Mouse (Mus musculus): Measurements from ENCODE around the gene Rps2.

DNA sequence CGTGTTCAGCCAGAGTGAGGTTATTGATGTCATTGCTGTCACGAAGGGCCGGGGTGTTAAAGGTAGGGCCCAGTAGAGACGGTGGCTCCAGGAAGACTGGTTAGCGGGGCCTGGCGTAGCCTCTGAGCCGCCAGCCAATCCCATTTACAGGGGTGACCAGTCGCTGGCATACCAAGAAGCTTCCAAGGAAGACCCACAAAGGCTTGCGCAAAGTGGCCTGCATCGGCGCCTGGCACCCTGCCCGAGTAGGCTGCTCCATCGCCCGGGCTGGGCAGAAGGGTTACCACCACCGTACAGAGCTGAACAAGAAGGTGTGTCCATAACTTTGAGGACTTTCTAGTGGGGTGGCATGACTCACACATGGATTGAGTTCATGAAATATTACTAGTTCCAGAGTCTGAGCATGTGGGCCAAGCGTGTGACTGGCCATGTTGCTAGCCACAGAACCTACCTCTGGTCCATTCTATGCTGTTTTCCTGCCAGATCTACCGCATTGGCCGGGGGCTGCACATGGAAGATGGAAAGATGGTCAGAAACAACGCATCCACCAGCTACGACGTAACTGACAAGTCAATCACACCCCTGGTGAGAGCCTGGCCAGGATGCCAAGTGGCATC lies 15.6 kb downstream of the Rps2 start:
- no peak for TF ChIP-seq JUND (IDR thresholded peaks at IDR 0.05; ENCODE audit: low read depth, low read length)
- no peak for TF ChIP-seq CHD2 (IDR thresholded peaks at IDR 0.05; ENCODE audit: low read length)
- no peak for TF ChIP-seq CTCF (IDR thresholded peaks at IDR 0.05 in 2 of 3, conservative IDR thresholded peaks at IDR 0.05 in 1 of 3; ENCODE audit: control insufficient read depth in 1 of 3, insufficient read depth in 1 of 3, low read depth in 2 of 3, low read length in 3 of 3, poor library complexity in 1 of 3, severe bottlenecking in 1 of 3)
- no peak for TF ChIP-seq EP300 (IDR thresholded peaks at IDR 0.05; ENCODE audit: low read depth in 1 of 2, low read length in 2 of 2)
- no peak for TF ChIP-seq POLR2A (IDR thresholded peaks at IDR 0.05; ENCODE audit: control insufficient read depth in 1 of 2, insufficient read depth in 1 of 2, low read depth in 1 of 2, low read length in 2 of 2, poor library complexity in 1 of 2)
- TF ChIP-seq ZC3H11A (IDR thresholded peaks at IDR 0.05; ENCODE audit: low read depth, low read length): no peak
- no peak for TF ChIP-seq USF1 (IDR thresholded peaks at IDR 0.05; ENCODE audit: low read depth, low read length)
- no peak for TF ChIP-seq POLR2AphosphoS5 (IDR thresholded peaks at IDR 0.05; ENCODE audit: borderline replicate concordance, low read depth, low read length)
- no peak for TF ChIP-seq ELF1 (IDR thresholded peaks at IDR 0.05; ENCODE audit: low read depth, low read length)
